Mouse (Mus musculus): ENCODE measurements at regions not wholly inside any gene's neighbourhood (a gene's known extent, or its start where the extent isn't known, plus 50 kb on each side); places are given as distances from the start of the nearest gene placed in this dataset.

- Histone ChIP-seq H3K27ac (ENCODE audit: low read depth, low read length) (no peak overlapping the region), H3K4me2 (ENCODE audit: low read depth, low read length, severe bottlenecking) (no peak overlapping the region), H3K27me3 (ENCODE audit: control insufficient read depth, insufficient read depth, low read length) (no peaks in the 10 kb centered on the region), H3K4me1 (replicated peaks; ENCODE audit: control insufficient read depth, insufficient read depth, low read length) (peaks cover 3% of the 10 kb centered on the region), H3K36me3 (ENCODE audit: control insufficient read depth, insufficient read depth, low read length) (no peaks in the 10 kb centered on the region), H3K9ac (ENCODE audit: low read length) (no peak overlapping the region), H3K4me3 (ENCODE audit: low read depth, low read length) (no peak overlapping the region), H3K9me3 (ENCODE audit: control insufficient read depth, low read length) (no peaks in the 10 kb centered on the region)
- ATAC-seq (replicated peaks; ENCODE audit: low FRiP score) (no peak), DNase-seq (ENCODE audit: low spot score) (peak; percentile 59)
- WGBS = 62% methylated on average over 6 of the region's 6 CpGs
Measured at GRCm38 (mm10) chr12:25304820-25305511, 208.0 kb upstream of the Id2 start.

- ATAC-seq (replicated peaks; ENCODE audit: low FRiP score) = no peak
- H3K27ac ChIP-seq (ENCODE audit: low read depth, low read length) = no peak overlapping the region
Measured at GRCm38 (mm10) chr12:25303500-25304050, 206.6 kb upstream of the Id2 start.

DNA sequence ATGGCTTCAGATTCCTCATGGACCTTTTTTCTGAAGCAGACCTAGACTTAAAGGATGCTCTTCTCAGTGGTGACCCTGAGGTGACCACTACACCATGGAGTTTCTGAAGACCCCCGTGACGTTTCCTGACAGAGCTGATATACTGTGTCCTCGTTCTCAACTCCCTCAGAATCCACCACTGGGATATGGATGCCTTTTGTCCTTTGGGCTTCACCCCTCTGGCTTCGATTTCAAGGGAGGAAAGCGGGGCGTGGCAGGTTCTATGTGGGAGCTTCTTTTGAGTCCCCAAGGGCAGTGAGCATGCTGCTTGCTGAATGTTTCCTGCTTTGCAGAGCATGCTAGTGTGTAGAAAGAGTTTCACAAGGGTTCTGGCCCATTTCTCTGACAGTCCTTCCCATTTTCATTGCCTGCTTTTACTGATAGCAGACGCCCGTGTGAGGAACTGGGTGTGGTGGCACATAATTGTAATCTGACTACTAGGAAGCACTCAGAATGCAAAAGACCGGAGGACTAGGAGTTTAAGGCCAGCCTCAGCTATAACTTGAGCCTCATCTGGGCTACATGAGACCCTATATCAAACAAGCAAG lies 204.0 kb upstream of the Id2 start:
- Histone ChIP-seq H3K9me3 (ENCODE audit: control insufficient read depth, low read length) (no peaks in the 10 kb centered on the region), H3K9ac (ENCODE audit: low read length) (no peak overlapping the region), H3K4me3 (ENCODE audit: low read depth, low read length) (no peak overlapping the region), H3K36me3 (ENCODE audit: control insufficient read depth, insufficient read depth, low read length) (no peaks in the 10 kb centered on the region), H3K27me3 (ENCODE audit: control insufficient read depth, insufficient read depth, low read length) (no peaks in the 10 kb centered on the region), H3K27ac (ENCODE audit: low read depth, low read length) (no peak overlapping the region), H3K4me2 (ENCODE audit: low read depth, low read length, severe bottlenecking) (no peak overlapping the region), H3K4me1 (replicated peaks; ENCODE audit: control insufficient read depth, insufficient read depth, low read length) (peaks cover 3% of the 10 kb centered on the region)
- DNase-seq (ENCODE audit: low spot score) = no peak
- ATAC-seq (replicated peaks; ENCODE audit: low FRiP score) = no peak
- 77% methylated on average over 9 of the region's 9 CpGs for WGBS

More at GRCm38 (mm10) chr12:25303500-25304050, 206.6 kb upstream of the Id2 start:
- Histone ChIP-seq H3K4me2 (ENCODE audit: low read depth, low read length, severe bottlenecking) (no peak overlapping the region), H3K4me1 (replicated peaks; ENCODE audit: control insufficient read depth, insufficient read depth, low read length) (peaks cover 3% of the 10 kb centered on the region), H3K9ac (ENCODE audit: low read length) (no peak overlapping the region), H3K9me3 (ENCODE audit: control insufficient read depth, low read length) (no peaks in the 10 kb centered on the region), H3K27me3 (ENCODE audit: control insufficient read depth, insufficient read depth, low read length) (no peaks in the 10 kb centered on the region), H3K36me3 (ENCODE audit: control insufficient read depth, insufficient read depth, low read length) (no peaks in the 10 kb centered on the region), H3K4me3 (ENCODE audit: low read depth, low read length) (no peak overlapping the region)
- WGBS = 58% methylated on average over 7 of the region's 7 CpGs
- no peak for DNase-seq (ENCODE audit: low spot score)

GRCm38 (mm10) chr12:25299603-25300471 lies 202.9 kb upstream of the Id2 start:
- H3K4me1 ChIP-seq (replicated peaks; ENCODE audit: control insufficient read depth, insufficient read depth, low read length) = peaks cover 3% of the 10 kb centered on the region
- no peak for ATAC-seq (replicated peaks; ENCODE audit: low FRiP score)
- H3K36me3 ChIP-seq (ENCODE audit: control insufficient read depth, insufficient read depth, low read length) = no peaks in the 10 kb centered on the region
- DNase-seq (ENCODE audit: low spot score) = no peak
- H3K9ac ChIP-seq (ENCODE audit: low read length) = no peak overlapping the region
- no peaks in the 10 kb centered on the region for H3K9me3 ChIP-seq (ENCODE audit: control insufficient read depth, low read length)
- H3K27me3 ChIP-seq (ENCODE audit: control insufficient read depth, insufficient read depth, low read length) = no peaks in the 10 kb centered on the region
- no peak overlapping the region for H3K4me3 ChIP-seq (ENCODE audit: low read depth, low read length)
- no peak overlapping the region for H3K4me2 ChIP-seq (ENCODE audit: low read depth, low read length, severe bottlenecking)
- 87% methylated on average over 11 of the region's 11 CpGs for WGBS
- H3K27ac ChIP-seq (ENCODE audit: low read depth, low read length) = no peak overlapping the region

DNA sequence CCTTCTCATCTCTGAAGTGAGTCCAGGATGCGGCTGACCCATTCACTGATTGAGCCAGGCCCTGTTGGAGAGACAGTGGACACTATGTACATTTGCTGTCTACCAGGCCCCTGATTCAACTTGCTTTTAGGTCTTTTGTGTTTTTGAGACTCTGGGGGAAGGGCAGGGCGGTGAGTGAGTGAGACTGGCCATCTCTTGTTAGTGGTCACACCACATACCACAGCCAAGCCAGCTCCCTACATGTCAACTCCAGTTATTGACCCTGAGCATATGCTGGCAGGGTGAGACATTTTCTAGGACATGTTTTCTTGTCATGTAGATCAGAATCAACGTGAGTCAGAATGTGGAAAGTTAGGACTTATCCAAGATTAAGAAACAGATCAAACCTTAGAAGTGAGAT lies 201.8 kb upstream of the Id2 start:
- Histone ChIP-seq H3K9ac (ENCODE audit: low read length) (no peak overlapping the region), H3K27ac (ENCODE audit: low read depth, low read length) (no peak overlapping the region), H3K9me3 (ENCODE audit: control insufficient read depth, low read length) (no peaks in the 10 kb centered on the region), H3K4me2 (ENCODE audit: low read depth, low read length, severe bottlenecking) (no peak overlapping the region), H3K4me3 (ENCODE audit: low read depth, low read length) (no peak overlapping the region), H3K36me3 (ENCODE audit: control insufficient read depth, insufficient read depth, low read length) (no peaks in the 10 kb centered on the region), H3K4me1 (replicated peaks; ENCODE audit: control insufficient read depth, insufficient read depth, low read length) (peaks cover 10% of the 10 kb centered on the region), H3K27me3 (ENCODE audit: control insufficient read depth, insufficient read depth, low read length) (no peaks in the 10 kb centered on the region)
- ATAC-seq (replicated peaks; ENCODE audit: low FRiP score) (no peak), DNase-seq (ENCODE audit: low spot score) (no peak)
- 94% methylated on average over 3 of the region's 3 CpGs for WGBS

GRCm38 (mm10) chr12:25297960-25298359 lies 201.0 kb upstream of the Id2 start:
- Histone ChIP-seq H3K4me3 (ENCODE audit: low read depth, low read length) (no peak overlapping the region), H3K4me2 (ENCODE audit: low read depth, low read length, severe bottlenecking) (no peak overlapping the region)
- no peak for ATAC-seq (replicated peaks; ENCODE audit: low FRiP score)

DNA sequence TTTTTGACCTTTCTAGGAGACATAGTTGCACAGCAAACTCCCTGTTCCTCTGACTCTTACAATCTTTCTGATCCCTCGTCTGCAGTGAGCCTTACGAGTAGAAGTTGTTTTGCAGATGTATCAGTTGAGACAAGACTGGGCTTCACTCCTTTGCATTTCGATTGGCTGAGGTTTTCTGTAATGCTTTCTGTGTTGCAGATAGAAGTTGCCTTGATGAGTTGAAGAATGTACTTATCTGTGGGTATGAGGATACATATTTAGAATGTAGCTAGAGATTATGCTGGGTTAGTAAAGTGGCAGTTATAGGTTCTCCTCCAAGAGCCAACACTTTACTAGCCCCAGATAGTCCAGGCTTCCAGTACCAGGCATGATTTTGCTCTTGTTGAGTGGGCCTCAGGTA lies 199.7 kb upstream of the Id2 start:
- 90% methylated on average over 3 of the region's 3 CpGs for WGBS
- Histone ChIP-seq H3K4me3 (ENCODE audit: low read depth, low read length) (no peak overlapping the region), H3K36me3 (ENCODE audit: control insufficient read depth, insufficient read depth, low read length) (no peaks in the 10 kb centered on the region), H3K4me1 (replicated peaks; ENCODE audit: control insufficient read depth, insufficient read depth, low read length) (peaks cover 12% of the 10 kb centered on the region; the same call in 1 of the 2 replicates), H3K27me3 (ENCODE audit: control insufficient read depth, insufficient read depth, low read length) (no peaks in the 10 kb centered on the region), H3K9ac (ENCODE audit: low read length) (no peak overlapping the region), H3K9me3 (ENCODE audit: control insufficient read depth, low read length) (no peaks in the 10 kb centered on the region), H3K27ac (ENCODE audit: low read depth, low read length) (no peak overlapping the region), H3K4me2 (ENCODE audit: low read depth, low read length, severe bottlenecking) (no peak overlapping the region)
- ATAC-seq (replicated peaks; ENCODE audit: low FRiP score) = no peak
- no peak for DNase-seq (ENCODE audit: low spot score)

More at GRCm38 (mm10) chr12:25297960-25298359, 201.0 kb upstream of the Id2 start:
- Histone ChIP-seq H3K36me3 (ENCODE audit: control insufficient read depth, insufficient read depth, low read length) (no peaks in the 10 kb centered on the region), H3K4me1 (replicated peaks; ENCODE audit: control insufficient read depth, insufficient read depth, low read length) (peaks cover 12% of the 10 kb centered on the region; the same call in 1 of the 2 replicates), H3K9me3 (ENCODE audit: control insufficient read depth, low read length) (no peaks in the 10 kb centered on the region), H3K9ac (ENCODE audit: low read length) (no peak overlapping the region), H3K27me3 (ENCODE audit: control insufficient read depth, insufficient read depth, low read length) (no peaks in the 10 kb centered on the region), H3K27ac (ENCODE audit: low read depth, low read length) (no peak overlapping the region)
- no peak for DNase-seq (ENCODE audit: low spot score)

GRCm38 (mm10) chr12:25294179-25295025 lies 197.5 kb upstream of the Id2 start:
- 53% methylated on average over 4 of the region's 4 CpGs for WGBS
- Histone ChIP-seq H3K27me3 (ENCODE audit: control insufficient read depth, insufficient read depth, low read length) (no peaks in the 10 kb centered on the region), H3K4me3 (ENCODE audit: low read depth, low read length) (no peak overlapping the region), H3K4me1 (replicated peaks; ENCODE audit: control insufficient read depth, insufficient read depth, low read length) (peaks cover 12% of the 10 kb centered on the region; the same call in 1 of the 2 replicates), H3K4me2 (ENCODE audit: low read depth, low read length, severe bottlenecking) (no peak overlapping the region), H3K27ac (ENCODE audit: low read depth, low read length) (no peak overlapping the region), H3K9ac (ENCODE audit: low read length) (no peak overlapping the region), H3K36me3 (ENCODE audit: control insufficient read depth, insufficient read depth, low read length) (no peaks in the 10 kb centered on the region), H3K9me3 (ENCODE audit: control insufficient read depth, low read length) (no peaks in the 10 kb centered on the region)
- peak; percentile 55 for ATAC-seq (replicated peaks; ENCODE audit: low FRiP score)
- DNase-seq (ENCODE audit: low spot score) = no peak
